Mouse (Mus musculus) ES-Bruce4 (cell line): ENCODE results near the gene Plekhg5. TPM values are rescaled to one million over a fixed set of nuclear protein-coding genes. Genes with fewer than 3 reads are reported as not detected.

Source experiments
- H3K27ac ChIP-seq: 2 replicates; pipeline ENCODE4 v1.5.1; 2012; ENCODE audit warnings: low read length, inconsistent platforms; ENCODE audit not compliant: insufficient read depth
- H3K27me3 ChIP-seq: 2 replicates; pipeline ENCODE4 v1.6.1; 2012; ENCODE audit warnings: mild to moderate bottlenecking, low read length, inconsistent platforms; ENCODE audit not compliant: control insufficient read depth, poor library complexity, insufficient read depth, severe bottlenecking
- H3K36me3 ChIP-seq: 2 replicates; pipeline ENCODE4 v1.6.1; 2012; ENCODE audit warnings: inconsistent platforms, mild to moderate bottlenecking, low read length, moderate library complexity; ENCODE audit not compliant: control insufficient read depth, poor library complexity, insufficient read depth, severe bottlenecking
- H3K4me1 ChIP-seq: one replicate; pipeline ENCODE4 v1.8.1; 2011; ENCODE audit warnings: low read length; ENCODE audit not compliant: control insufficient read depth, insufficient read depth
- H3K4me3 ChIP-seq: 2 replicates; pipeline ENCODE4 v1.5.1; 2011; ENCODE audit warnings: low read depth, mild to moderate bottlenecking, low read length
- H3K9ac ChIP-seq: 2 replicates; pipeline ENCODE4 v1.6.1; 2012; ENCODE audit warnings: low read depth, mild to moderate bottlenecking, inconsistent platforms; ENCODE audit not compliant: poor library complexity, severe bottlenecking
- H3K9me3 ChIP-seq: replicated peaks from 2 replicates; pipeline ENCODE4 v1.6.1; 2012; ENCODE audit warnings: mild to moderate bottlenecking, low read length, inconsistent platforms; ENCODE audit not compliant: control insufficient read depth, poor library complexity, insufficient read depth, severe bottlenecking
- CTCF ChIP-seq: IDR thresholded peaks from one replicate; pipeline ENCODE4 v1.8.1; 2011; ENCODE audit warnings: low read depth, low read length
- EP300 ChIP-seq: IDR thresholded peaks from 2 replicates; pipeline ENCODE4 v1.6.1; 2011; ENCODE audit warnings: low read depth, low read length; ENCODE audit not compliant: insufficient read depth
- POLR2A ChIP-seq: IDR thresholded peaks from one replicate; pipeline ENCODE4 v1.8.1; 2011; ENCODE audit warnings: low read length; ENCODE audit not compliant: insufficient read depth
- polyA plus RNA-seq: library from polyadenylated mRNA; stranded (reverse); fragments of >200 nt; gene quantifications from 2 replicates; pipeline ENCODE4 v1.2.4, GENCODE M21; 2011; ENCODE audit warnings: low read depth; ENCODE audit not compliant: missing spikeins, insufficient read depth, insufficient read length

Gene Plekhg5
- polyA plus RNA-seq, 1 experiment: 17.5 TPM

DNA sequence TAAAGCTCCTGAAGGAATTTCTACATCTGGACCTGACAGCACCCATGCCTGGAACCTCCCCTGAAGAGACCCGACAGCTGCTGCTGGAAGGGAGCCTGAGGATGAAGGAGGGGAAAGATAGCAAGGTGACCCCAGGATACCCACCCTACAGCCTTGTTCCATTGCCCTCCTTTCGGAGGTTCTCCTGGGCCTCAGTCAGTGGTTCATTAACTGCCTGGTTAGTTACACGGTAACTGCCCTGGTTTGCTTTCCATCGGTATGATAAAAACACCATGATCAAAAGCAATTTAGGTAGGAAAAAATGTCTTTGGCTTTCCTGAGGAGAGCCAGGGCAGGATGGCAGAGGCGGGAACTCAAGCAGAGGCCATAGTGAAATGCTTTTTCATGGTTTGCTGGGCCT lies 36.4 kb downstream of the Plekhg5 start:
- TF ChIP-seq POLR2A (no peak), EP300 (no peak), CTCF (no peak)
- Histone ChIP-seq H3K27me3 (no peaks in the 10 kb centered on the region), H3K4me3 (no peak overlapping the region), H3K27ac (no peak overlapping the region), H3K4me1 (peaks cover 6% of the 10 kb centered on the region), H3K36me3 (peaks cover 15% of the 10 kb centered on the region), H3K9ac (no peak overlapping the region), H3K9me3 (no peaks in the 10 kb centered on the region)

DNA sequence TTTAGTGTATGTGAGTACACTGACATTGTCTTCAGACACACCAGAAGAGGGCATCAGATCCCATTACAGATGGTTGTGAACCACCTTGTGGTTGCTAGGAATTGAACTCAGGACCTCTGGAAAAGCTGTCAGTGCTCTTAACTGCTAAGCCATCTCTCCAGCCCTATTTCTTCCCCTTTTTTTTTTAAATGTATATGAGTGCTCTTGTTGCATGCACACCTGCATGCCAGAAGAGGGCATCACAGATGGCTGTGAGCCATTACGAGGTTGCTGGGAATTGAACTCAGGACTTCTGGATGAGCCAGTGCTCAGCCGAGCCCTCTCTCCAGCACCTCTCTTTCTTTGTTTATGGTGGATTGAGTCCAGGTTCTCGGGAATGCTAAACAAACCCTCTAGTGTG lies 37.2 kb downstream of the Plekhg5 start:
- Histone ChIP-seq H3K36me3 (peaks cover 15% of the 10 kb centered on the region), H3K27me3 (no peaks in the 10 kb centered on the region), H3K9me3 (no peaks in the 10 kb centered on the region), H3K9ac (no peak overlapping the region), H3K27ac (no peak overlapping the region), H3K4me1 (peaks cover 6% of the 10 kb centered on the region), H3K4me3 (no peak overlapping the region)
- TF ChIP-seq EP300: no peak

DNA sequence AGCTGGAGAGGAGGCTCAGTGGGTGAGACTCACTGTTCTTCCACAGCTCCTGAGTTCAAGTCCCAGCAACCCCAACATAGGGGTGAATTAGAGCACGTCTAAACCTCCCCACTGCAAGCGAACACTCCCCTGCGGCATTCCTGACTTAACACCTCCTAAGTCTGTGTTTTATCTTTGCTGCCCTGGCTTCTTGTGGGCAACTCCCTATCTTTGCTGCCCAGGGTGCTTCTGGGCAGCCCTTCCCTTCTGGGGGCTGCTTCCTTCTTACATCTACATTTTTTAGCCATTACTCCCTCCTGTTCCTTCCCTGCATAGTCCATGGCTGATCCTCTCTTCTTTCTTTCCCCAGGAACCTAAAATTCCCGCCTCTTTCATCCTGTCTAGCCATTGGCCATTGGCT lies 38.4 kb downstream of the Plekhg5 start:
- H3K9me3 ChIP-seq: no peaks in the 10 kb centered on the region
- no peaks in the 10 kb centered on the region for H3K27me3 ChIP-seq

DNA sequence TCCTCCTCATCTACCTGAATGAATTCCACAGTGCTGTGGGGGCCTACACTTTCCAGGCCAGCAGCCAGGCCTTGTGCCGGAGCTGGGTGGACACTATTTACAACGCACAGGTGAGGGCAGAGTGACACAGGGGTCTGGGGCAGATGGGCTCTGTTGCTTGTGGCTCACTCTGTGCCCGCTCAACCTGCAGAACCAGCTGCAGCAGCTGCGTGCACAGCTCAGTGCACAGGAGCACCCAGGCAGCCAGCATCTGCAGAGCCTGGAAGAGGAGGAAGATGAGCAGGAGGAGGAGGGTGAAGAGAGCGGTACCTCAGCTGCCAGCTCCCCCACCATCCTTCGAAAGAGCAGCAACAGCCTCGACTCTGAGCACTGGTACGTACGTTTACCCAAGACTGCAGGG lies 40.0 kb downstream of the Plekhg5 start:
- H3K27ac ChIP-seq: no peak overlapping the region
- H3K9me3 ChIP-seq: no peaks in the 10 kb centered on the region
- H3K4me1 ChIP-seq: peaks cover 2% of the 10 kb centered on the region
- no peaks in the 10 kb centered on the region for H3K27me3 ChIP-seq
- TF ChIP-seq POLR2A (no peak), CTCF (no peak), EP300 (no peak)
- H3K4me3 ChIP-seq: no peak overlapping the region
- H3K9ac ChIP-seq: no peak overlapping the region
- H3K36me3 ChIP-seq: peaks cover 10% of the 10 kb centered on the region

More for the DNA sequence above, 38.4 kb downstream of the Plekhg5 start:
- Histone ChIP-seq H3K4me3 (no peak overlapping the region), H3K9ac (no peak overlapping the region), H3K27ac (no peak overlapping the region), H3K4me1 (peaks cover 6% of the 10 kb centered on the region), H3K36me3 (peaks cover 15% of the 10 kb centered on the region)
- TF ChIP-seq CTCF: no peak
- no peak for TF ChIP-seq EP300
- no peak for TF ChIP-seq POLR2A

DNA sequence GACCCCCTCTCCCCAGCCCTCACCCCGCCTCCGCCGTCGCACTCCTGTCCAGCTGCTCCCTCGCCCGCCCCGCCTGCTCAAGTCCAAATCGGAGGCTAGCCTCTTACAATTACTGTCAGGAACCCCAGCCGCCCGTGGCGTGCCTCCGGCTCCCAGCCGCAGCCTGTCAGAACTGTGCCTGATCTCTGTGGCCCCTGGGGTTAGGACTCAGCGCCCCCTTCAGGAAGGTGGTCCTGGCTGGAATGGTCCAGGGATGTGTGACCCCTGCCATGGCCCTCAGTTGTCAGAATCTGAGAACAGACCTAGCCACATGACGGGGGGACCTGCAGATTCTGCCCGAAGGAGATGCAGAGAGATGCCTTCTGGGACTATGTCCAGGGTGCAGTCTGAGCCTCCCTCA lies 41.8 kb downstream of the Plekhg5 start:
- Histone ChIP-seq H3K4me1 (no peaks in the 10 kb centered on the region), H3K27ac (no peak overlapping the region), H3K4me3 (peak overlapping the region; percentile 32), H3K9me3 (no peaks in the 10 kb centered on the region), H3K9ac (no peak overlapping the region), H3K27me3 (no peaks in the 10 kb centered on the region), H3K36me3 (peaks cover 2% of the 10 kb centered on the region)
- TF ChIP-seq POLR2A (no peak), EP300 (no peak), CTCF (peak; percentile 74)

DNA sequence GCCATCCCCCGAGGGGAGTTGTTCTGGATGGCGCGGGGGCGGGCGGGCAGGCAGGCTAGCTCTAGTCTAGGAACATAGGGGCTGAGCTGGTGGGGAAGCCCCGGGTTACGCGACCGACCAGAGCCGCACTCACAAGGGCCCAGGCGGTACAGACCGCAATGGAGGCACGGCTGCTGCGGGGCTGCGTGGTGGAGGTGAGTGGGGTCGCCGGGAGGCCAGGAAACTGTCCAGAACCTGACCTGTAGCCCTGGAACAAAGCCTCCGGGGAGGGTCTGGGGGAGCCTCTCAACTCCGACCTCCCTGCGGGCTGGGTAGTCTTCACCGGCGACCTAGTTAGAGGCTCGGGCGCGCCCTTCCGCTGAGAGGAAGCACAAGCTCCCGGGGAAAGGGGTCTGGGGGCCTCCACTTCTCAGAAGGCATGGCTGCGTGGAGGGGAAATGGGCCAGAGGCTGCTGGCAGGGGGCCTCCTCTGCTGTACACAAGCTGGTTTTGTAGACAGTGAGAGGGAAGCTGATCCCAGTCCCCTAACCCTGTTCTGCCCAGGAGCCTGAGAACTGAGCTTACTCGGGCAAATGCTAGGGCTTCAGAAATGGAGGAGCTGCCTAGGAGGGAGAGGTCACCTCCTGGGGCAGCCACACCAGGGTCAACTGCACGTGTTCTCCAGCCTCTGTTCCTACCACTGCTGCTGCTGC lies 43.8 kb downstream of the Plekhg5 start, which contains the start of gene Tnfrsf25:
TSS of gene Tnfrsf25 (plus strand) at position 14 of the 692 bp plus-strand sequence.
- Histone ChIP-seq H3K27me3 (no peaks in the 10 kb centered on the region), H3K4me1 (no peaks in the 10 kb centered on the region), H3K36me3 (no peaks in the 10 kb centered on the region), H3K9me3 (no peaks in the 10 kb centered on the region), H3K4me3 (peak within 1 kb of the TSS; percentile 36), H3K27ac (no peak within 1 kb of the TSS), H3K9ac (peak within 1 kb of the TSS; percentile 56)
- TF ChIP-seq EP300 (no peak), CTCF (no peak), POLR2A (no peak)
